Mouse (Mus musculus): ENCODE results near the gene Dync1h1.

DNA sequence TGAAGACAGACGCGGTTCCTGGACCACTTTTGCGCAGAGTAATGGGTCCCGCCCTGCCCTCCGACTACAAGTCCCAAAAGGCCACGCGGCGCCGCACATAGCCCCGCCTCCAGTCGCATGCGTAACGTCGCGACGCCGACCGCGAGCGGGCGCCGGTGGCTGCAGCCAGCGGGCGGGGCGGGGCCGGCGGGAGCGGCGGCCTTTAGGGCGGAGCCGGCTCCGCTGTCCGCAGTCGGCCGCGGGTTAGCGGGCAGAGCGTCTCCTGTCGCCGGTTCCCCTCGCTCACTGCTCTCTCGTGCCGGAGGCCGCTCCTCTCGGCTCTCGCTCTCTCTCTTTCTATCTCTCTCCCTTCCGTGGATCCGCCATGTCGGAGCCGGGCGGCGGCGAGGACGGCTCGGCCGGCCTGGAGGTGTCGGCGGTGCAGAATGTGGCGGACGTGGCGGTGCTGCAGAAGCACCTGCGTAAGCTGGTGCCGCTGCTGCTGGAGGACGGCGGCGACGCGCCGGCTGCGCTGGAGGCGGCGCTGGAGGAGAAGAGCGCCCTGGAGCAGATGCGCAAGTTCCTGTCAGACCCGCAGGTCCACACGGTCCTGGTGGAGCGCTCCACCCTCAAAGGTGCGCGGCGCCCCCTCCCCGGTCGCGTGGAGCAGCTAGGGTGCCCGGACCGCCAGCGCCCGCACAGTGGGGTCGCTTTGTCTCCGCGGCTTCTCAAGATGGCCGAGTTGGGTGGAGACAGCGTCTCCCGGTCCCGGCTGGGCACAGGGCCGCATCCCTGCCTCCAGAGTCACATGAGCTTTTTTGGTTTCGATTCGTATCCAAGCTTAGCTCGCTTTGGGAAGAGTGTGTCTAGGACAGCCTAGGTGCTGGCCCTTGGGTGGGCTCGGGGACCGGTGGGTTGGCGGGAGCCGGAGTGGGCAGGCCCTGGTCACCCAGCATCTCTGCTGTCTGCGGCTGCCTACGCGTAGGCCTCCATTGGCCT is at the start of gene Dync1h1:
- no peak for TF ChIP-seq CTCF (IDR thresholded peaks at IDR 0.05; ENCODE audit: control insufficient read depth, insufficient read depth, low read length)
- peak; percentile 95 for TF ChIP-seq POLR2A (IDR thresholded peaks at IDR 0.05; ENCODE audit: borderline replicate concordance, control insufficient read depth, low read depth, low read length)
